Mouse (Mus musculus) ovary, postnatal 36 days (tissue): ENCODE measurements around the gene Scnn1a.
A peak's percentile ranks its signal among the peaks of the same experiment; 100 is the strongest.

Experiments used
- DNase-seq: peaks from one replicate; pipeline ENCODE4 v3.0.0; 2022; ENCODE audit warnings: low spot score, mixed read lengths

Gene Scnn1a

GRCm38 (mm10) chr6:125342198-125342597 is 21.7 kb downstream of the Scnn1a start:
- DNase-seq = no peak

GRCm38 (mm10) chr6:125344084-125344483 is 23.6 kb downstream of the Scnn1a start:
- DNase-seq = peak; percentile 39

GRCm38 (mm10) chr6:125344866-125345265 is 24.4 kb downstream of the Scnn1a start:
- DNase-seq = no peak

GRCm38 (mm10) chr6:125345625-125346024 is 25.2 kb downstream of the Scnn1a start:
- no peak for DNase-seq

- no peak for DNase-seq
Measured at GRCm38 (mm10) chr6:125346029-125346428, 25.6 kb downstream of the Scnn1a start.

GRCm38 (mm10) chr6:125348721-125349574 is 28.5 kb downstream of the Scnn1a start, which contains the start of gene Tnfrsf1a:
Gene Tnfrsf1a (plus strand): TSS chr6:125349362.
- DNase-seq = peak; percentile 36

GRCm38 (mm10) chr6:125349575-125350230 is 29.2 kb downstream of the Scnn1a start:
- DNase-seq = peak; percentile 65

- DNase-seq = peak; percentile 54
Measured at GRCm38 (mm10) chr6:125350231-125350994, 30.0 kb downstream of the Scnn1a start.

- DNase-seq = no peak
Measured at GRCm38 (mm10) chr6:125350995-125351324, 30.5 kb downstream of the Scnn1a start.

- peak; percentile 61 for DNase-seq
Measured at GRCm38 (mm10) chr6:125351368-125352045, 31.0 kb downstream of the Scnn1a start.

GRCm38 (mm10) chr6:125352046-125352384 is 31.6 kb downstream of the Scnn1a start:
- no peak for DNase-seq

GRCm38 (mm10) chr6:125352811-125353210 is 32.4 kb downstream of the Scnn1a start:
- no peak for DNase-seq

- no peak for DNase-seq
Measured at GRCm38 (mm10) chr6:125353221-125353620, 32.8 kb downstream of the Scnn1a start.

- no peak for DNase-seq
Measured at GRCm38 (mm10) chr6:125353655-125354054, 33.2 kb downstream of the Scnn1a start.

GRCm38 (mm10) chr6:125354352-125355151 is 34.1 kb downstream of the Scnn1a start:
- peak; percentile 53 for DNase-seq

- DNase-seq = no peak
Measured at GRCm38 (mm10) chr6:125355197-125355741, 34.8 kb downstream of the Scnn1a start.

GRCm38 (mm10) chr6:125356264-125356663 is 35.8 kb downstream of the Scnn1a start:
- DNase-seq = no peak

- DNase-seq = no peak
Measured at GRCm38 (mm10) chr6:125357334-125357733, 36.9 kb downstream of the Scnn1a start.

GRCm38 (mm10) chr6:125359999-125360398 is 39.5 kb downstream of the Scnn1a start:
- no peak for DNase-seq

- DNase-seq = no peak
Measured at GRCm38 (mm10) chr6:125360846-125361245, 40.4 kb downstream of the Scnn1a start.
